Mouse (Mus musculus) common myeloid progenitor, adult 5-6 weeks (primary cell): Measurements from ENCODE around the gene Spag17. TPM values are rescaled to one million over a fixed set of nuclear protein-coding genes. Genes with fewer than 3 reads are reported as not detected.

ENCODE experiments used
- ATAC-seq: replicated peaks from 2 replicates; pipeline ENCODE4 v1.8.0; 2016; ENCODE audit warnings: low read depth, mild to moderate bottlenecking, moderate TSS enrichment, inconsistent platforms; ENCODE audit not compliant: poor library complexity, severe bottlenecking
- total RNA-seq: library from RNA; stranded (forward); fragments of 200-1000, 187-1606 nt; gene quantifications from 2 replicates; pipeline ENCODE4 v1.2.3, GENCODE M21; 2017

Gene Spag17
- total RNA-seq, 1 experiment from 2014 or later = not detected

DNA sequence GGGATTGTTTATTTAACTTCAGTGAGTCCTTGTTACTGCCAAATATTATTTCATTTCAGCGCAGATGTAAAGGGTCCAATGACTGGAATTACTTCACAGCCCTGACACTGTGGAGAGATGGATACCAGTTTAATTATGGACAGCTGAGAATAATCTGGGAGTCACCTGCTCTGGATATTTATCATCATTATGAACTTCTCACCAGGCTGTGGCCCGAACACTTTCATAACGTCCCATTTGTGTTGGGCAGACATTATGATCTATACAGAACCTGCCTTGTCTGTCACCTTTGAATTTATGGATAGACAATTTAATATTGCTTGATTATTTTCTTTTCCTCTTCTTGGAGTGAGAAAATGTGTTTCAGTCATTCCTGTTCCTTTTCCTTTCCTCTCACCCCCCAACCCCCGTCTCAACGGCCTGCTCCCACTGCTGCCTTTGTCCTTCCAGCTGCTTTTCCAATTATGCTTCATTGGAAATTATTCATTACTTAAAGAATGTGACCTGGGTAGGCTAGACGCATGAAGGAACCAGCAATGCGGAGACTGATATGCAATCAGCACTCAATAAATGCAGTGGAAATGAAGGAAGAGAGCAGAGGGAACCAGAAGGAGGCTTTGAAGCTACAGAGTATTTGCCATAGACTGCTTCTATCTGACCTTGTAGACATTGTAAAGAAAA, 74.7 kb downstream of the Spag17 start:
- ATAC-seq = no peak

DNA sequence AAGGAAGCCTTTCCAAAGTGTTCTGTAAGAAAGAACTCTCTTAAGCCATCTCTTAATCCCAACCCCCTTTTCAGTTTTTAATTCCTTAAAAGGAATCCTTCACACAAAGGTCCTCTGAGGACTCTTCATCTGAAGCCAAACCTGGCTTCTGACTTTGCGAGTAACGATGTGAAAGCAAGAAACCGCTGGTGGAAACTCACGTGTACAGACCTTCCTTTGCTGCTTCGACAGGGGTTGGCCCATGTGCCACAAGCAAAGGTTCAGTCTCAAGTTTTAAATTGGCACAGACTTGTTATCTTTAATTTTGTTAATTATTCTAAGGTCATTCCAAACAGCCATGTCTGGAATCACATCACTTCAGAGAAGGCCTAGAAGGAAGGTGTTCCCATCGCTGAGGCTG, 79.1 kb downstream of the Spag17 start:
- no peak for ATAC-seq

- ATAC-seq = no peak
Measured at GRCm38 (mm10) chr3:99965863-99966262, 80.7 kb downstream of the Spag17 start.

GRCm38 (mm10) chr3:99966285-99966684, 81.1 kb downstream of the Spag17 start:
- no peak for ATAC-seq

GRCm38 (mm10) chr3:99970766-99971165, 85.6 kb downstream of the Spag17 start:
- ATAC-seq = no peak

- peak; percentile 42; the same call in 1 of the 2 replicates for ATAC-seq
Measured at GRCm38 (mm10) chr3:99981046-99981445, 95.8 kb downstream of the Spag17 start.

- no peak for ATAC-seq
Measured at GRCm38 (mm10) chr3:100004676-100005075, 119.5 kb downstream of the Spag17 start.

- no peak for ATAC-seq
Measured at GRCm38 (mm10) chr3:100009807-100010206, 124.6 kb downstream of the Spag17 start.

- ATAC-seq = no peak
Measured at GRCm38 (mm10) chr3:100014110-100014509, 128.9 kb downstream of the Spag17 start.

DNA sequence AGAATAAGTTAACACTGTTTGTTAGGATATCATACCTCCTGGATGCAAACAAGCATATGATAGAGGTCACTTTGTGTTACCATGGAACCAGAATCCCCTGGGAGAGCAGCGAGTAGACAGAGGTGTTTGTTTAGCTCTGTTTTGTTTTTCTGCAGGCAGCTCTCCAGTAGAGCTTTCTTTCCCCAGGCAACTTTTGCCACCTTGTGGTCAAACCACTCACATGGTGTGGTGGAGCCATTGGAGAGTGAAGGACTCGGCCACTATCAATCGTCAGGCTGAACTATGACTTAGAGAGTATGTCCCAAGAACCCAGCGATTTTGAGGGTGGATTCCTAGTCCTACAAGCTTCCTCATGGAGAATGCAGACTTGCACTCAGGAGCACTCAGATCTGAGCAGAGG, 146.1 kb downstream of the Spag17 start:
- no peak for ATAC-seq

DNA sequence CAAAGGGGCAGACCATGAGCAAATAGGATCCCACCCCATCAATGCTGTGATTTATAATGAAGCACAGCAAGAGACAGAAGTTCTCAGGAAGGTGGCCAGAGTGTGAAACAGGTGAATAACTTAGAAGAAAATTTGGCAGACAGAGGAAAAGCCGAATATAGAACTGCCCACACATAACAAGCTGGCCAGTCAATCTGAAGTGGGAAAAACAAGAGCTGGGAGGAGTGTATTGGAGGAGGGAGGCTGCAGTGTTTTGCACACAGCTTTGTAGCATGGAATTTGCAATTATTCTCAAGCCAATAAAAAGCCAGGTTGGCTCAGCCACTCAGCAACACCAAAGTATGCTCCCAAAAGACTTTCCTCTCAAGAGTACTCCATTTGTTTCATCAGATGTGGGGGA, 147.8 kb downstream of the Spag17 start:
- ATAC-seq = no peak

DNA sequence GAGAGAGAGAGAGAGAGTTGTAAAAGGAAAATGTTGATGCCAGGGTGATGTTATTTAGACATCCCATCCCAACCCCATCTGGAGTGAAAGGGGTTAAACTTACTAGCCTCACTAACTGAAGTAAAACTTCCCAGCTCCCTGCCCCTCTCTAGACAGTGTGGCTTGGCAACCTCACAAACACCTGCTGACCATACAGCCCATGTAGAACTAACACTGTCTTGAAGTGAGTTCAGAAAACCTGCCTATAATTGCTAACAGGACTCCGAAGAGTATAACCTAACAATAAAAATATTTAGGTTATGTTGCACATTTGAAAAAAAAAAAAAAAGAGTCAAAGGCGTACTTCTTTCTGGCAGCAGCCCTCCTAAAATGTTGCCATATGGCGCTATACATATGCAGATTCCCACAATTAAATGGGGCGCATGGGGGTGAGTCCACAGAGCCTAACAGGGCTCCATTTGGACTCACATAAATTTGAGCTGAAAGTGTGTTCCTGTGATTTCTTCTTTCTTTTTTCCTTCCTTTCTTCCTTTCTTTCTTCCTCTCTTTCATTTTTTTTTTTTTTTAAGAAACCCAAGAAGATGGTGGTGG, 149.3 kb downstream of the Spag17 start:
- no peak for ATAC-seq

DNA sequence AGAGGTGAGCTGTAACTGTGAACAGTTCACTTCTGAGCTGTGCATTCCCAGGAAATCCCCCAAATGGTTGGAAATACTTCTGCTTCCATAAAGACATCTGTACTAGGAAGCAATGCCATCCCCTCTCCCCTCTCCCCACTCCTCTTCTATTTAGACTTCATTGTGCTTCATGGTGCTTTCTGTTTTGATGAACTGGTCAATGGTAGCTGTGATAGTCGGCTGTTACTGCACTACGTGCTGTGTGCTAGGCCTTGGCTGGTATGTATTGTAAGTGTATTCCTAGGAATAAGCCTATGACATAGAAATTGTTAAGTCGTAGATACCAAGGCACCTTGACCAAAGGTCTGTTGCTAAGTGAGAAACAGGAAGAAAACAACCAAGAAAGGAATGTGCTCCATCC, 149.9 kb downstream of the Spag17 start:
- no peak for ATAC-seq

GRCm38 (mm10) chr3:100036846-100037245, 151.6 kb downstream of the Spag17 start:
- ATAC-seq = no peak

DNA sequence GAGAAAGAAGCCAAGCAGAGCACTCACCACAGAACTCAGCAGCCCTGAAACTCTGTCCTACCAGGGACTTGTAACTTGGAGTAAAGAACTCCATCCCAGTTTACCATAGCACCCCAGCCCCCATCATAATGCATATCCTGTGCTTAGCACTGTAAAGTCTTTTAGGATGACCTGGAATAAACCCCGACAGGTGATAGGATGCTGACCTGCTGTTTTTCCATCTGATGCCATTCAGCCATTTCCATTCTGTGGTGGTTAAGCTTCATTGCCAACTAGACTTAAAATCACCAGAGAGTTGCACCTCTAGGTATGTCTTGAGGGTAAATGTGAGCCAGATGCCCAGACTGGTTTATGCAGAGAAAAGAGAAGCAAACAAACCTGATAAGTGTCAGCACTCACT, 189.2 kb downstream of the Spag17 start:
- no peak for ATAC-seq

DNA sequence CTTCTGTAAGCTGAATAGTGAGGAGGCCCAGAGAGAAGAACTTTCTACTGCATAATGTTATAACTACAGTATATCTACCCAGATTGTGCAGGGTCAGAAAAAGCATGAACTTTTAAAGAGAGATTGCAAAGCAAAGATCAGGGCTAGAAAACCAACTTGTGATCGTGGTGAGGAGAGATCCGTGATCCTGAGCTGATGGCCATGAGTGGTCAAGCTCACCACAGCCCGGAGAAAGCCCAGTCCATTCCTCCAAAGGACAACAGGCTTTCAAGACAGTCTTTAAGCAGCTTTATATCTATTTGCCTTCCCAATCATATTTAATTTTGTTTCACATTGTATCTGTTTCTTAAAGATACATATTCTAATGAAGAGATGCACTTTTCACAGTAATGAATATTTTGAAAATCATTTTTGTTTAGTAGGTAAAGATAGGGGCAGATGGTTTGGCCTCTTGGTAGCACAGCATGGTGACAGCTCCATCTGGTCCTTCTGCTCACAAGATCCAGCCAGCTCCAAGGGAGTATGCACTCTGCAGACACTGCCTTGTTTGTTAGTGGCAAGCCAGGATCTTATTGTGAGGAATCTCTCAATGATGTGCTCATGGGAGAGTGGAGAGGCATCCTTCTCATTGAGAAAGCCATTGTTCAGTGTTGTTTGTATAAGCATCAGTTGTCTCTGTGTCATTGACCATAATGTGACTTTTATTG, 217.3 kb downstream of the Spag17 start:
- no peak for ATAC-seq

DNA sequence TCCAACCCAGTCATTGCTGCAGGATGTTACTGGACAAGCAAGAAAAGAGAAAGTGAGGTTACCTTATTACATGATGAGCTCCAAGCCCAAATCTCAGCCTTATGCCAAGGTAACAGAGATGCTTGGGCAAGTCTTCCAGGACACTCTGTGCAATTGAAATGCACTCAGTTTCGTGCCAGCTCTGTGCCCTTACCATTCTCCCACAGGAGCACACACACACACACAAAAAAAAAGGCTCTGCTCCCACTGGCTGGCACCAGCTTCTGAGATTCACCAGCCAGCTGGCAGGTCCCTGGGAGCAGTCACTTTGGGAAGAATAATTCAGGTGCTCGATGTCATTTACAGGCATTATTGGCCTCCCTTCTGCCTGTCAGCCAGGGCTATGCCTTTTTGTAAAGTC, 221.5 kb downstream of the Spag17 start:
- no peak for ATAC-seq

DNA sequence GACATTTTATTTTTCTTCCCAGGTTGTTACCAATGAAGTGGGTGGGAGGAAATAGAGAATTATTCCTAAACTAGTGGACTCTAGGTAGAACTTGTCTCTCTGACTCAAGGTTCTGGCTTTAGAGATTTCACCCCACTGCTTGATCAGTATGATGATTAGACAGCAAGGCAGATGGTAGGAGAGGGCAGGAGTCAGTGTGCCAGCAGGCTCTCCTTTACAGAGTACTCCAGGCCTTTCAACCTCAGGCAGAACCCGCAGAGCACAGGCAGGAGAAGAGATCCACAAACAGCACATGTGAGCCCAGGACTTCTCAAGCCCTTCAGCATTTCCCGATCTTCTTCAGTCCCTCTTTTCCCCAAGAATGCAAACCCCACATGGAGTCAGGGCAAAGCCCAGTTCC, 233.5 kb downstream of the Spag17 start:
- ATAC-seq = no peak

GRCm38 (mm10) chr3:100121961-100122360, 236.8 kb downstream of the Spag17 start:
- no peak for ATAC-seq

- ATAC-seq = no peak
Measured at GRCm38 (mm10) chr3:100122445-100122844, 237.2 kb downstream of the Spag17 start.

- ATAC-seq = no peak
Measured at GRCm38 (mm10) chr3:100160682-100161445, 275.7 kb downstream of the Spag17 start.
